Mouse (Mus musculus) neural tube, embryonic 13.5 days (tissue): ENCODE measurements at regions not wholly inside any gene's neighbourhood (a gene's known extent, or its start where the extent isn't known, plus 50 kb on each side); places are given as distances from the start of the nearest gene placed in this dataset.

Source experiments
- ATAC-seq: fragments of 200-750 bp; cut with Nextera tagmentation; 2 replicates; pipeline ENCODE4 v1.8.0; 2017; ENCODE audit warnings: low read depth, mild to moderate bottlenecking, moderate TSS enrichment, moderate library complexity
- H3K27ac ChIP-seq: fragments of 300-500 bp; sonication (generic); replicated peaks from 2 replicates; pipeline ENCODE4 v1.5.1; 2015; ENCODE audit warnings: moderate library complexity, mild to moderate bottlenecking, inconsistent platforms
- H3K27me3 ChIP-seq: fragments of 300-500 bp; sonication (generic); 2 replicates; pipeline ENCODE4 v1.6.1; 2015; ENCODE audit warnings: mild to moderate bottlenecking, inconsistent platforms
- H3K36me3 ChIP-seq: fragments of 300-500 bp; sonication (generic); 2 replicates; pipeline ENCODE4 v1.6.1; 2015; ENCODE audit warnings: mild to moderate bottlenecking, inconsistent platforms
- H3K4me1 ChIP-seq: fragments of 300-500 bp; sonication (generic); replicated peaks from 2 replicates; pipeline ENCODE4 v1.6.1; 2015; ENCODE audit warnings: inconsistent platforms
- H3K4me2 ChIP-seq: fragments of 300-500 bp; sonication (generic); 2 replicates; pipeline ENCODE4 v1.6.1; 2015; ENCODE audit warnings: inconsistent platforms, mild to moderate bottlenecking, moderate library complexity
- H3K4me3 ChIP-seq: fragments of 300-500 bp; sonication (generic); 2 replicates; pipeline ENCODE4 v1.5.1; 2015; ENCODE audit warnings: mild to moderate bottlenecking, inconsistent platforms
- H3K9ac ChIP-seq: fragments of 300-500 bp; sonication (generic); 2 replicates; pipeline ENCODE4 v1.6.1; 2015; ENCODE audit warnings: moderate library complexity, mild to moderate bottlenecking, inconsistent platforms
- H3K9me3 ChIP-seq: fragments of 300-500 bp; sonication (generic); 2 replicates; pipeline ENCODE4 v1.6.1; 2016; ENCODE audit warnings: inconsistent platforms
- whole genome bisulfite sequencing: fragments of 180-500 bp; shearing (Covaris S2); methylation state at CpG from one replicate; pipeline ENCODE4 v1.1.7; 2015; 5-methylcytosine and 5-hydroxymethylcytosine counted together

DNA sequence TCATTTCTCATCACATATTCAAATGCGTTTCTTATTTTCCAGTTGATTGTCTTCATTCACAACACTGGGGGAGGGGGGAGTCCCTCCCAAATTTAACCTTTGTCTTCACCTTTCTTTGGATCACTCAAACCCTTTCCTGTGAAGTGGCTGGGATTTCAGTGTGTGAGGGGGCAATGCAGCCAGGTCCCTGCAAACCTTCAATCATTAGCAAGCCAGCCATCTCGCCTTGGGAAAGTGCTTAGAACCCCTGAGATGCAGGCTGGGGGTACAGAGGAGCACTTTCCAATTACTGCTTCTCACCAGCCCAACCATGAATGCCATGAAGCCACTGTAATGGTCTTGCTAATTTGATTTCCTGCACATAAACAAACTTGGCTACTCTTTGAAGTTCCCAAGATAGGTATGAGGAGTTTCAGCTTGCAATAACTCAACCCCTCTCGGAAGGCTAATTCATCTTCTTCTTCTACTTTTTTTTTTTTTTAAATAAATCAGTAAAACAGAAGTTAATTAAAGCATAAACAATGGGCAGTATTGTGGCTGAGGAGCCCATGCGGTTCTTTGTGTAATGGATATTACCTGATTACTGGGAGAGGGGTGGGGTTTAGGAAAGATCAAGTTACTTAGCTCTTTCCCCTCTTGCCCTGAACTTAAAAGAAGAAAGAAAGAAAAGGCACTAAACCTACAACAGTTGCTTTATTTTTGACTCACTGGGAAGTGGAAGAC lies 486.3 kb downstream of the 1700129C05Rik start:
- 17% methylated on average over 4 of the region's 4 CpGs for WGBS

DNA sequence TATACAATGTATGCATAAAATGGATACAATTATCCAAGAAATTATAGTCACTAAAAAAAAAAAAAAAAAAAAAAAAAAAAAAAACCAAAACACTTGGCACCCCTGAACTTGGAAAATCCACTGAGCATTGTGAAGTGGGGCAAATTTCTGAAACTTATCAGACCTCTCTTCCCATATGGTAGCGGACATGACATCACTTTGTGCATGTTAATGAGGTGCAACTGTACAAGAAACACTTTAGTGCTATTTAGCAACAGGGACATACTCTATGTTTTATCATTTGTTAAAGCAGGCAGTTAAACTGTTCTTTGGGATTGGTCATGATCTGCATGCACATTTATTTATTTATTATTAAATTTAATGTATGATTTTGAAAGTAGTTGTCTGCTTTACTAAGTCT lies 489.7 kb downstream of the 1700129C05Rik start:
- no peaks in the 10 kb centered on the region for H3K9me3 ChIP-seq
- peaks cover 9% of the 10 kb centered on the region for H3K4me1 ChIP-seq
- no peak overlapping the region for H3K27ac ChIP-seq
- no peak for ATAC-seq
- no peaks in the 10 kb centered on the region for H3K36me3 ChIP-seq
- no peak overlapping the region for H3K9ac ChIP-seq
- no peak overlapping the region for H3K4me3 ChIP-seq
- WGBS: 98% methylated on average over 1 of the region's 1 CpGs
- no peak overlapping the region for H3K4me2 ChIP-seq
- H3K27me3 ChIP-seq: no peaks in the 10 kb centered on the region

More for the DNA sequence above, 486.3 kb downstream of the 1700129C05Rik start:
- no peaks in the 10 kb centered on the region for H3K9me3 ChIP-seq
- H3K4me2 ChIP-seq: no peak overlapping the region
- no peak for ATAC-seq
- H3K36me3 ChIP-seq: no peaks in the 10 kb centered on the region
- H3K9ac ChIP-seq: no peak overlapping the region
- no peak overlapping the region for H3K27ac ChIP-seq
- no peaks in the 10 kb centered on the region for H3K27me3 ChIP-seq
- no peak overlapping the region for H3K4me3 ChIP-seq
- peaks cover 9% of the 10 kb centered on the region for H3K4me1 ChIP-seq

DNA sequence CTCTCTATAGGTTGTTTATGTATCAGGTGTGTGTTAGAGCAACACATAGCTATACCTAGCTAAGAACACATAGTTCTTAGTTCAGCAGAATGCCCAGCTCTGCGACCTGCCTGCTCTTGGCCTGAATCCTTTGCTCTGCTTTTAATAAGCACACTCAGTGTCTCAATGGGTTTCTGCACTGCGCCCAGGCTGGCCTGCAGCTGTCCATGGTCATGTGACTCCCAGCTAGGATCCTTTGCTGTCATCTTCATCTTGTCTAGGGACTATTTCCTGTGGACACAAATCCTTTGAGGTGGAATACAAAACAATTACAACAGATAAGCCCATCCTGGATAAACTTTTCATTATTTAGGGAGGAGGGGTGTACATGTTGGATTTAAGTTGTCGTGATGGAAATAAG lies 490.7 kb downstream of the 1700129C05Rik start:
- H3K27me3 ChIP-seq: no peaks in the 10 kb centered on the region
- H3K9ac ChIP-seq: no peak overlapping the region
- no peak overlapping the region for H3K4me3 ChIP-seq
- H3K36me3 ChIP-seq: no peaks in the 10 kb centered on the region
- H3K9me3 ChIP-seq: no peaks in the 10 kb centered on the region
- ATAC-seq: no peak
- H3K27ac ChIP-seq: no peak overlapping the region
- 68% methylated on average over 3 of the region's 3 CpGs for WGBS
- H3K4me1 ChIP-seq: peaks cover 8% of the 10 kb centered on the region
- no peak overlapping the region for H3K4me2 ChIP-seq

DNA sequence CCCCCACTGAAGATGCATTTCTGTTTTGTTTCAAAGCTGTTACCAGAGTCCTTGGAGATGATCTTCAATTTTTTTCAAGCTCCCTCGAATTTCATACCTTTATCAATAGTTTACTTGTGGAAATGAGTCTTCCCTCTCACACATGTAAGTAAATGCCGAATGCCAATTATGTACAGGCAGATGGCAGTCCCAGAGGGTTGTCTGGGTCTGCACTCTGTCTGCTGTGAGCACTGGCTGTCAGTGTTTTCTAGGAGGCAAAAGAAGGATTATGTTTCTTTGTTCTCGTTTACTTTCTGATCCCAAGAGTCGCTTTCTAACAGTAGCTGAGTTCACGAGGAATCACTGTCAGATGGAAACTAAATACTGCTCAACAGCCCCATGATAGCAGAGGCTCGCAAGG lies 491.5 kb downstream of the 1700129C05Rik start:
- no peaks in the 10 kb centered on the region for H3K27me3 ChIP-seq
- H3K4me2 ChIP-seq: no peak overlapping the region
- no peaks in the 10 kb centered on the region for H3K4me1 ChIP-seq
- 65% methylated on average over 6 of the region's 6 CpGs for WGBS
- H3K27ac ChIP-seq: no peak overlapping the region
- ATAC-seq: no peak
- H3K9me3 ChIP-seq: no peaks in the 10 kb centered on the region
- no peak overlapping the region for H3K4me3 ChIP-seq
- no peak overlapping the region for H3K9ac ChIP-seq
- no peaks in the 10 kb centered on the region for H3K36me3 ChIP-seq

DNA sequence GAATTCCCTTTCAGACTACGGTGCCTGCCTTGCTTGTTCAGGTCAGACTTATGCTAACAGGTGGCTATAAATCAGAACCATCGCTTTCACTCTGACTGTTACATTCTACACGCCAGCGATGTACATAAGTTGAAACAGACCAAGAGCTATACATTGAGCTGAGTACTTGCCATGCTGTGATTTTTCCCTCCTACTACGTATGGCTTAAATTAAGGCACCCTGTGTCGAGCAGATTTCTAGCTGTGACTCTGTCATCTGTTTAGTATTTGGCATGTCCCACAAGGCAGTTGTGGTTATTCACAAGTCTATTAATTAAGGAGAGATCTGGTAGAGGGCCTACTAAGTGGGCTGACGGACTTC lies 504.4 kb downstream of the 1700129C05Rik start:
- Histone ChIP-seq H3K27ac (no peak overlapping the region), H3K36me3 (no peaks in the 10 kb centered on the region), H3K4me1 (peaks cover 22% of the 10 kb centered on the region), H3K4me3 (no peak overlapping the region), H3K9ac (no peak overlapping the region), H3K4me2 (no peak overlapping the region), H3K9me3 (no peaks in the 10 kb centered on the region), H3K27me3 (peaks cover 19% of the 10 kb centered on the region; the same call in 1 of the 2 replicates)
- 35% methylated on average over 7 of the region's 7 CpGs for WGBS
- ATAC-seq: peak; percentile 42

DNA sequence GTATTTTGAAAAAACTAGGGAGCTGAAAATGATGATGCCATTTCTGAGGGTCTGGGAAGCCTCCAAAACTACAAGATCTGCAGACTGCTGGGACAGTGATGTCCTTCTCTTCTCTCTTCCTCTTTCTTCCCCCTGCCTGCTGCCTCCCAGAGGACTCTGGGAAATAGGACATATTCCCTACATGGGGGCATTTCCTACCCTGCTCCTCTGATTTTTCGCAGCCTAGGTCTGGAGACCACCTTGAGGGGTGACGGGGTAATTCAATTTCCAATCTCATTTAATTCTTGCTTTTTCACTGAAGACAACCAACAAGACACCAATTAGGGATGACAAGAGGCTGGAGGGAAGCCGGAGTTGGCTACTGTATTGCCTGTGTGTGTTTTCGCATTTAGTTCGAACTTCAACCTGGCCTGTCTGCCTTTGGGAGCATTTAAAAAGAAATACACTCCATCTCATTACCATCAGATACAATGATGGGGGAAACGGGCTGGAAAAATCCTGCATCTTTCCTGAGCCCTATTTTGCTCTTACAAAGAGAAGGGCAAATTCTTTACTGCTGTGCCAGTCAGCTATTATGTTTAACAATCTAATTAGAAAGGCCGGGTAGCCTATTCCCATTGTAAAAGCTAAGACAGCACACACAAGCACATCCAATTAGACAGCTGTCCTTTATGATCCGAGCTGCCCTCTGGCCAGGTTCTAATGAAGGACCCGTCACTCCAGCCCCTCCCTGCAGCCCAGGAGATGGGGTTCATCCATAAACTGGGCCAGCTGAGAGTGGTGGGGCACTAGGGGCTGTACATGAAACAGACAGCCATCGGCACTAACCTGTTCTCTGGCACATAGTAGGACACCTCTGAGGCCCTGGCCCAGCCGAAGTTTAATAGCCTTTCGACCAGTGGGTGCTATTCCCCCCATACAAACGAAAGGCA lies 505.0 kb downstream of the 1700129C05Rik start:
- H3K9ac ChIP-seq: no peak overlapping the region

DNA sequence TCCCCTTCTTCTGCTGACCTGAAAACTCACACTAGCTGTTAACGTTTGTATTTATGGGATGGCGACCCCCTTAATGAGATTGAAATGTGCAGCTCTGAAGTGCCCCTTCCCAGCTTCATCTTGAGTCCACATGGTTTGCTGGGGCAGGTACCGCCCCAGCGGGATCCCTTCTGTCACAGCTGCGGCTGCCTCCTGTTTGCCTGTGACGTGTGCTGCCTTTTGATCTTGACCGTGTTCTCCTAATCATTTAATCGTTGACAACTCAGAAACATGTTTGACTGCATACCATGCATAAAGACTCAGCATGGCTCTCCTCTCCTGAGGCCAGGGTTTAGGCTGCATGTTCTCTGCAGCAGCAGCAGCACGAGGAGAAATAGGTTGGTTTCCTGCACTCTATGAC lies 511.5 kb downstream of the 1700129C05Rik start:
- WGBS: 51% methylated on average over 9 of the region's 9 CpGs
- no peak for ATAC-seq

More for the DNA sequence above, 505.0 kb downstream of the 1700129C05Rik start:
- peak; percentile 87 for ATAC-seq
- H3K4me1 ChIP-seq: peaks cover 22% of the 10 kb centered on the region
- no peaks in the 10 kb centered on the region for H3K36me3 ChIP-seq
- no peak overlapping the region for H3K4me2 ChIP-seq
- no peak overlapping the region for H3K27ac ChIP-seq
- peaks cover 19% of the 10 kb centered on the region; the same call in 1 of the 2 replicates for H3K27me3 ChIP-seq
- 25% methylated on average over 13 of the region's 13 CpGs for WGBS
- H3K4me3 ChIP-seq: no peak overlapping the region
- no peaks in the 10 kb centered on the region for H3K9me3 ChIP-seq

DNA sequence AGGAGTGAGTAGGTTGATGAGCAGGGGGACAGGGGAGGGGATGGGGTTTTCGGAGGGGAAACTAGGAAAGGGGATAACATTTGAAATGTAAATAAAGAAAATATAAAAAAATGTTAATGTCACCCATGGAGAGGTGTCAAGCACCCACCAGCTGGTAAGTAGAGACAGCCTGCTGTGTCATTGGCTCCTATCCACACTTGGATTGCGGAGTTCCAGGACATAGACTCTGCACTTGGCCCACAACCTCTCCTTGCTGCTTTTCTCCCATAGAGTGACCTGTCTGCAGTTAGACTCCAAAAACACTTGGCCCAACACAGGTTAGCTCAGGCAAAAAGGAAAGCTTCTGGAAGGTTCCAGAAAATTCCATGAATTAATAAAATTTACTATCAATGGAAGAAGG lies 514.4 kb downstream of the 1700129C05Rik start:
- Histone ChIP-seq H3K4me2 (no peak overlapping the region), H3K9me3 (no peaks in the 10 kb centered on the region), H3K36me3 (no peaks in the 10 kb centered on the region), H3K27ac (no peak overlapping the region), H3K4me3 (no peak overlapping the region), H3K4me1 (no peaks in the 10 kb centered on the region), H3K9ac (no peak overlapping the region), H3K27me3 (no peaks in the 10 kb centered on the region)
- ATAC-seq: no peak
- WGBS: 94% methylated on average over 2 of the region's 2 CpGs

More for the DNA sequence above, 511.5 kb downstream of the 1700129C05Rik start:
- peaks cover 3% of the 10 kb centered on the region; the same call in 1 of the 2 replicates for H3K4me1 ChIP-seq
- H3K27ac ChIP-seq: no peak overlapping the region
- no peaks in the 10 kb centered on the region for H3K36me3 ChIP-seq
- no peak overlapping the region for H3K4me3 ChIP-seq
- no peaks in the 10 kb centered on the region for H3K9me3 ChIP-seq
- H3K9ac ChIP-seq: no peak overlapping the region
- H3K27me3 ChIP-seq: peaks cover 13% of the 10 kb centered on the region; the same call in 1 of the 2 replicates
- no peak overlapping the region for H3K4me2 ChIP-seq

DNA sequence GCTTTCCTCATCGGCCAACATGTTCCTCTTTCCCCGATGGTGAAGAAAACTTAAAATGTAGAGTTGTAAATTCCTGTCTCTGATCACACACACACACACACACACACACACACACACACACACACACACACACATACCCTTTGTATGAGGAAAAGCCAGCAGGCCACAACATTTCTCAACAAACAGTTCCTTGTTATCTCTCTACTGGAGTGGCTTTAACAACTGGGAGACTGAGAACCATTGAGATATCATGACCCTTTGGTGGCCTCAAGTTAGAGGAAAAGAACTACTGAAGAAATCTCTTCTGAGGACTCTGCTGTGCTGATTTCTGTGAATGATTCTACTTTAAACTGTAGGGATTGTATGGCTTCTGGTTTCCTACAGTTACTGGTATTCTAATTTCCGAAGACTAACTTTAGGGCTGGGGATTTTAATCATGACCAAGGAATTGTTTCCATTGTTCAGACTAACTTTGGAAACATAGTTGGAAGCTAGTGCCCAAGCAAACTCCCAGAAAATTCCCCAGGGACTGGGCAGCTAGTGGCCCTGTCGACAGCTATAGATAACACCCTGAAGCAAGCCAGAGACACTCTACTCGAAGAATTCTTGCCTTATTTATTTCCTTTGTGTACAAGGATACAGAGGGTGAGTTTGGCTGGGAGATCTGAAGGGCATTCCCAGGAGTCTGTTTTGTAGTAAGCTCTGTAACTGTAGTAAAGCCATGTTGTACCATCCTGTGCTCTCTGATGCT lies 516.0 kb downstream of the 1700129C05Rik start:
- H3K9ac ChIP-seq: no peak overlapping the region
- H3K36me3 ChIP-seq: no peaks in the 10 kb centered on the region
- H3K4me3 ChIP-seq: no peak overlapping the region
- H3K4me1 ChIP-seq: no peaks in the 10 kb centered on the region
- H3K27me3 ChIP-seq: no peaks in the 10 kb centered on the region
- H3K4me2 ChIP-seq: no peak overlapping the region
- peak overlapping the region; percentile 29; the same call in 1 of the 2 replicates for H3K27ac ChIP-seq
- H3K9me3 ChIP-seq: no peaks in the 10 kb centered on the region
- WGBS: 73% methylated on average over 5 of the region's 5 CpGs
- no peak for ATAC-seq

DNA sequence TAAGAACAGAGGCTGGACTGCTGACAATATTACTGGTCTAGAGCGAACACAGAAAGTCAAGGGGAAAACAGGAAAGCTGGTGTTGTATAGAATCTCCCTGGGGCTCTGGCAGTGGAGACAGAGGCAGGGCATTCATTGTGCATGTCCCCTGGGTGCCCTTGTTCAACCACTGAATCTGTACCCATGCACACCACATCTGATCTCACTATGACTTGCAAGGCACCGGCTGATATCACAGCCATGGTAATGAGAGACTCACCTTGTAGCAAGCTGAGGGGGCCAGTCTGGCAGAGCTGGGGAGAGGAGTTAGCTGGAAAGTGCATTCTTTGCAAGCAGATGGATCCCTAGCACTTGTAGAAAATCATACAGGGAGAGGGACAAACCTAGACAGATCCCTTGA lies 522.5 kb downstream of the 1700129C05Rik start:
- no peak overlapping the region for H3K4me2 ChIP-seq
- no peaks in the 10 kb centered on the region for H3K27me3 ChIP-seq
- H3K4me3 ChIP-seq: no peak overlapping the region
- H3K4me1 ChIP-seq: no peaks in the 10 kb centered on the region
- ATAC-seq: no peak
- 74% methylated on average over 2 of the region's 2 CpGs for WGBS
- no peaks in the 10 kb centered on the region for H3K36me3 ChIP-seq
- H3K27ac ChIP-seq: no peak overlapping the region
- H3K9ac ChIP-seq: no peak overlapping the region
- no peaks in the 10 kb centered on the region for H3K9me3 ChIP-seq

DNA sequence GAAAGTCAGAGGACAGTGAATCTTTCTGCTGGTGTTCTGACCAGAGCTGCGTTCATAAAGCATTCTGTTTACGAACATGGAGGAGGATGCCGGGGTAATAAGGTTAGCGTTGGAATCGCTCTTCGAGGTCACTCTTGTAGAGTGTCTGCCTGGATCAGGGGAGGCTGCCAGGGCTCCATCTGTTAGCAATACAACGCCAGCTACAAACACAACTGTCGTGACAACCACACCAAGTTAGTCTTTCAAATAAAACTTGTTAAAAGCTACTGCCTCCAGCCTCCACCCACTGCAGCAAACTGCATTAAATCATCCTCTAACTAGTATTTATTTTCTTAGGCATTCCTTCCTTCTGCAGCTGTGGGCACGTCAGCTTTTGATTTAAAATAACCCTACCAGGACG lies 525.0 kb downstream of the 1700129C05Rik start:
- Histone ChIP-seq H3K36me3 (no peaks in the 10 kb centered on the region), H3K4me2 (no peak overlapping the region), H3K9ac (no peak overlapping the region), H3K4me1 (no peaks in the 10 kb centered on the region), H3K9me3 (no peaks in the 10 kb centered on the region), H3K27me3 (no peaks in the 10 kb centered on the region), H3K27ac (no peak overlapping the region), H3K4me3 (no peak overlapping the region)
- ATAC-seq: no peak
- 73% methylated on average over 10 of the region's 10 CpGs for WGBS

DNA sequence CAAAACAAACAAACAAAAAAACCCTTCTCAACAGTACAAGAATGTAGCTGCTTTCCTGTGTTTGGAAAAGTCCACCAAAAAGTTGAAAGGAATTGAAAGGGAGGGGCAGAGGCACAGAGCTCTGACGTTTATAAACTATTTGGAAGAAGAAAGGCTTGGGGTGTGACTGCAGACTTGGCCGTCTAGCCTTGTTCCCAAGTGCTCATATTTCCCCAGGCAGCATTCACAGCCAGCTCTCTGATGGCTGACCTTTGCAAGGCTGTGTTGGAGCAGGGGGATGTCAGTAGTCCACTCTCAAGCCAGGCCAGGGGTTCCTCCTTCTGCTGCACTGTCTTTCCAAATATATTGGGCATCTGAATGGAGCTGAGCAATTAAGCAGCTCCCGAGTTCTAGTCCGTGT lies 534.5 kb downstream of the 1700129C05Rik start:
- no peak for ATAC-seq

More for the DNA sequence above, 534.5 kb downstream of the 1700129C05Rik start:
- 62% methylated on average over 4 of the region's 4 CpGs for WGBS
- Histone ChIP-seq H3K36me3 (no peaks in the 10 kb centered on the region), H3K4me1 (no peaks in the 10 kb centered on the region; the same call in 1 of the 2 replicates), H3K4me3 (no peak overlapping the region), H3K27me3 (no peaks in the 10 kb centered on the region), H3K4me2 (no peak overlapping the region), H3K9ac (no peak overlapping the region), H3K27ac (no peak overlapping the region), H3K9me3 (no peaks in the 10 kb centered on the region)
